Mouse (Mus musculus): Measurements from ENCODE around the gene Pvalb.

- no peak for TF ChIP-seq MAX (IDR thresholded peaks at IDR 0.05)
- TF ChIP-seq CTCF (IDR thresholded peaks at IDR 0.05; ENCODE audit: control insufficient read depth, insufficient read depth, insufficient read length), result no peak
- no peak for TF ChIP-seq USF1 (IDR thresholded peaks at IDR 0.05; ENCODE audit: low read depth)
- TF ChIP-seq MYOD1 (IDR thresholded peaks at IDR 0.05; ENCODE audit: control insufficient read depth, insufficient read length, low read depth), result no peak
- TF ChIP-seq MYOG (IDR thresholded peaks at IDR 0.05; ENCODE audit: control insufficient read depth, extremely low read depth, insufficient read length), result no peak
Measured at GRCm38 (mm10) chr15:78189636-78190035, 16.6 kb downstream of the Pvalb start.

Data from C2C12 (cell line).